Mouse (Mus musculus): ENCODE results near the gene Gm12184. TPM values are rescaled to one million over a fixed set of nuclear protein-coding genes. Genes with fewer than 3 reads are reported as not detected.

Gene Gm12184
- polyA plus RNA-seq, 1 experiment from 2014 or later: 3.4 TPM

DNA sequence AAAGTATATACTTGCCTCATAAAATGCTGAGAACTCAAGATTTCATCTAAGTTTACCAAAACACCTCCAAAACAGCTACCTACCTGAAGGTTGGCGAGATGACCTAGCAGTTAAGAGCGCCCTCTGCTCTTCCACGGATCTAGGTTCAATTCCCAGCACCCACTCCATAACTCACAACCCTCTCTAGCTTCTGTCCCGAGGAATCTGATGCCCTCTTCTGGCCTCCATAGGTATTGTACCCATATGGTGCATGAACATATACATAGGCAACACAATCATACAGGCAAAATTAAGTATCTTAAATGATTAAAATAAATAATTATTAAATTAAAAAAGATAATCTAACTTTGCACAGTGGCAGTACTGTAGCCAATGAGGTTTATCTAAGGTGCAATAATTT is 44.2 kb downstream of the Gm12184 start:
- ATAC-seq: no peak
- POLR2A ChIA-PET: no interaction called here
- H3K27me3 ChIP-seq: no peaks in the 10 kb centered on the region
- TF ChIP-seq CTCF (IDR thresholded peaks at IDR 0.05): no peak
- CTCF ChIA-PET: interaction anchor here (1.5 to 1.9 kb wide), 3 partner anchors 10 to 327 kb away, joined by 4 to 5 read pairs (median 4); no protein-coding TSS in a partner anchor
- DNase-seq (ENCODE audit: low read depth, low spot score): no peak
- in situ Hi-C loops (cut with MboI; ENCODE audit: low pct_unique_long_range_greater_than_20kb): loop anchor here (10.0 kb wide), 1 partner anchor 333 kb away; the partner anchor contains the start of gene Olfr1396

DNA sequence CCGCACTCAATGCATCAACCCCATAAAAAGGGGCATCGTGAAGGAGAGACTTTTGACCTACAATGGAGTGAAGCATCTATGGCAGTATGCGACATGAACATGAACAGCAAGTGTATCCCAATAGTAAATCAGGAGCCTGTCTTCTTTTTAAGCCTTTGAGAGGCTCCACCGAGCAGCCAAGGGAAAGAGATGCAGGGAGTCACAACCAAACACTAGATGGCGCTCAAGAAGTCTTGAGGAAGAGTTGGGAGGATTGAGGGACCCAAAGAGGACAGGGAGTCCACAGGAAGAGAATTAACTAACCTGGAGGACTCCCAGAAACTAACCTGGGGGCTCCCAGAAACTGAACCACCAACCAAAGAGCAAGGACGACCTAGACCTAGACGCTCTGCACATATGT is 47.0 kb downstream of the Gm12184 start:
- DNase-seq (ENCODE audit: low read depth, low spot score) (no peak), ATAC-seq (peak; percentile 52)
- no peaks in the 10 kb centered on the region for H3K27me3 ChIP-seq
- ChIA-PET POLR2A (no interaction called here), CTCF (no interaction called here)
- peak; percentile 77 for TF ChIP-seq CTCF (IDR thresholded peaks at IDR 0.05)
- in situ Hi-C loops (cut with MboI; ENCODE audit: low pct_unique_long_range_greater_than_20kb): loop anchor here (10.0 kb wide), 1 partner anchor 185 kb away; no protein-coding TSS in a partner anchor

DNA sequence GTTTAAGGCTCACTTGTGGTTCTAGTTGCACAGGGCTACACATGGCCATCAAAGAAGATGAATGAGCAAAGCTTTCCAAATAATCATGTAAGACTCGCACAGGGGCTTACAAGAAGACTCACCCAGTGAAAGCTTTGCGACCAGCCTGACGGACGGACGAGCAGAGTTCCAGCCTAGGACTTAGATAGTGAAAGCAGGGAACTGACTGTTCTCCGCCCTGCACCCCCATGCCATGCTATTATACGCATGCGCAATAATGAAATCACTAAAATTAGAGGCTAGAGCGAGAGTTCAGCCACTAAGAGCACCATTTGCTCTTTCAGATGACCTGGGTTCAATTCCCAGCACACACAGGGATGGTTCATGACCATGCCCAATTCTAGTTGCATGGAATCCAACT is 49.2 kb downstream of the Gm12184 start:
- POLR2A ChIA-PET: no interaction called here
- no peak for ATAC-seq

DNA sequence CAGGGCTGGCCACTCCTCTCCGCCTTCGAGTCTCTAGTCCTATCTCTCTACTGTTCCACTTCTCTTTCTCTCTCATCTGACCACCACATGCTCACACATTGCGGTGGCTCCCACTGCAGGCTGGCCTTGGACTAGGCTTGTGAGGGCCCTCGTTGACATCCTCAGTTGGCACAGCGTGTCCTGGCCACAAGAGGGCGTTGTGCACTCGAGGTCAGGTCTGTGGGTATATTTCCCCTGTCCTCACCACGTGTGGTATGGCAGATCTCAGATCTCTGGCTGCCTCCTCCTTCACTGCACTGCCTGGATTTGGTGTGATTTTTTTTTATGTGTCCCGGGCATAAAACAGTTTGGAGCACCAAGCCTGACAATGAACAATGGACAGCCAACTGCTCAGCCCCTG is 49.8 kb downstream of the Gm12184 start:
- no peak for DNase-seq (ENCODE audit: low read depth, low spot score)
- POLR2A ChIA-PET: no interaction called here
- no peaks in the 10 kb centered on the region for H3K27me3 ChIP-seq
- ATAC-seq: no peak
- CTCF ChIA-PET: interaction anchor here (0.7 to 2.1 kb wide), 3 partner anchors 12 to 315 kb away, joined by 3 to 8 read pairs (median 4); no protein-coding TSS in a partner anchor
- in situ Hi-C loops (cut with MboI; ENCODE audit: low pct_unique_long_range_greater_than_20kb): loop anchor here (10.0 kb wide), 1 partner anchor 182 kb away; no protein-coding TSS in a partner anchor
- peak; percentile 45 for TF ChIP-seq CTCF (IDR thresholded peaks at IDR 0.05)

More for the DNA sequence above, 49.2 kb downstream of the Gm12184 start:
- TF ChIP-seq CTCF (IDR thresholded peaks at IDR 0.05): no peak
- in situ Hi-C loops (cut with MboI; ENCODE audit: low pct_unique_long_range_greater_than_20kb): loop anchor here (10.0 kb wide), 1 partner anchor 183 kb away; no protein-coding TSS in a partner anchor
- CTCF ChIA-PET: interaction anchor here (1.5 kb wide), 1 partner anchor 11 kb away, joined by 4 read pairs; no protein-coding TSS in a partner anchor
- H3K27me3 ChIP-seq: no peaks in the 10 kb centered on the region
- DNase-seq (ENCODE audit: low read depth, low spot score): no peak

DNA sequence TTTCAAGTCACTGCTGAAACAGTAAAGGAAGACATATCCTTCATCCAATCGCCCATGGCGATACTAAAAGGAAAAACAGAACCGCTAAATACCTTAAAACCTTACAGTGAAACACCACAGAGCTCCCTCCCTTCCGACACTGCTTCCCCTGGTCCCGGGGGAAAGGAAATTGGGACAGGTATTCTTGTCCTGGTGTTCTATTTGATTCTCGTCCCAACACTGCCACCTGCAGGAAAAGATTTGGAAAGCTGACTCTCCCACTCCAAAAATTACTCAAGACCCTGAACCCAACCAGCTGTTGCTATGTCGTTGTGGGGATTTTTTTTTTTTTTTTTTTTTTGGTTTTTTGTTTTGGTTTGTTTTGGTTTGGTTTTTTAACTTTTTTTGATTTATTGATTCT is 51.0 kb downstream of the Gm12184 start:
- ATAC-seq (peak; percentile 40), DNase-seq (ENCODE audit: low read depth, low spot score) (no peak)
- in situ Hi-C loops (cut with MboI; ENCODE audit: low pct_unique_long_range_greater_than_20kb): loop anchor here (10.0 kb wide), 1 partner anchor 181 kb away; no protein-coding TSS in a partner anchor
- ChIA-PET POLR2A (interaction anchor here (0.6 kb wide), 1 partner anchor 24 kb away, joined by 3 read pairs; the partner anchor contains the start of gene Rack1), CTCF (interaction anchor here (0.7 to 2.6 kb wide), 9 partner anchors 9 to 379 kb away, joined by 3 to 12 read pairs (median 5); partner anchors contain the start of gene Olfr1394)
- TF ChIP-seq CTCF (IDR thresholded peaks at IDR 0.05): peak; percentile 66
- H3K27me3 ChIP-seq: no peaks in the 10 kb centered on the region

Other genes starting within 250 kb of the Gm12184 start
- gene Rack1, start 26.3 kb downstream of the Gm12184 start, polyA plus RNA-seq (2021): 1,050 TPM
- 63.9 TPM for gene Trim41, start 9.3 kb downstream of the Gm12184 start, polyA plus RNA-seq (2021)
- 9.5 TPM for gene Trim7, start 515 bp downstream of the Gm12184 start, polyA plus RNA-seq (2021)
- gene Irgm1, start 45.0 kb upstream of the Gm12184 start, polyA plus RNA-seq (2021): 39.2 TPM
- gene Gm5431, start 75.6 kb upstream of the Gm12184 start, polyA plus RNA-seq (2021): 0.15 TPM
- 93.0 TPM for gene Psme2b, start 119.5 kb upstream of the Gm12184 start, polyA plus RNA-seq (2021)
- gene Olfr56, start 152.2 kb upstream of the Gm12184 start, polyA plus RNA-seq (2021): 0.06 TPM
- gene 9930111J21Rik1, start 152.7 kb upstream of the Gm12184 start, polyA plus RNA-seq (2021): 0.62 TPM
- gene Gm12185, start 165.6 kb upstream of the Gm12184 start, polyA plus RNA-seq (2021): 0.68 TPM
- 0.59 TPM for gene Tgtp1, start 167.5 kb upstream of the Gm12184 start, polyA plus RNA-seq (2021)
- gene 9930111J21Rik2, start 224.6 kb upstream of the Gm12184 start, polyA plus RNA-seq (2021): 0.86 TPM
- gene Tgtp2, start 237.6 kb upstream of the Gm12184 start, polyA plus RNA-seq (2021): 0.18 TPM
- 0.81 TPM for gene Ifi47, start 249.9 kb upstream of the Gm12184 start, polyA plus RNA-seq (2021)